Mouse (Mus musculus) cortical plate, adult 2 months (tissue): ENCODE results near the gene Cdk4.
A peak's percentile ranks its signal among the peaks of the same experiment; 100 is the strongest.

Experiments
- CTCF ChIP-seq: fragments of 200-500 bp; IDR thresholded peaks from 2 replicates; pipeline ENCODE4 v1.5.1; 2011; ENCODE audit warnings: mild to moderate bottlenecking, control low read depth, low read length; ENCODE audit not compliant: insufficient read depth; ENCODE audit errors: extremely low read depth
- POLR2A ChIP-seq: fragments of 200-500 bp; IDR thresholded peaks from 2 replicates; pipeline ENCODE4 v1.6.1; 2011; ENCODE audit warnings: mild to moderate bottlenecking, low read length, control low read depth; ENCODE audit not compliant: insufficient read depth; ENCODE audit errors: extremely low read depth

GRCm38 (mm10) chr10:127077515-127077914 lies 14.2 kb downstream of the Cdk4 start:
- TF ChIP-seq POLR2A: peak; percentile 38; the same call in 1 of the 2 replicates
- no peak for TF ChIP-seq CTCF
